Mouse (Mus musculus): Measurements from ENCODE around the gene Tor1b. TPM values are rescaled to one million over a fixed set of nuclear protein-coding genes. Genes with fewer than 3 reads are reported as not detected.

Tor1b gene
- polyA plus RNA-seq, 2 experiments: 39.6 to 45.3 TPM

DNA sequence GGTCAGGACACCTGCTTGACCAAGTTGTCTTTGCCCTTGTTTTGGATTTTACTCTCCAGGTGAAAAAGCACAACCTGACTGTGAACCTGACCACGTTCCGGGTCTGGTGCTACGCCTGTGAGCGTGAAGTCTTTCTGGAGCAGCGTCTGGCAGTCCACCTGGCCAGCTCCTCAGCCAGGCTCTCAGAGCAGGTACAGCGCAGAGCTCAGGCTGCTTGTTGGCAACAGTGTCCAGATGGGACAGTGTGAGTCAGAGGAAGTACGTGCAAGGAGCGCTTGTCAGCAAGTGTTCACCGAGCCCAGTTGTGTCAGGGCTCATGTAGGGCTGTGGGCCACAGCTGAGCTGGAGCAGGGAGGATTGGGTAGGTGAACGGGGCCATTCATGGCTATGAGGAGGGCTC lies 50.1 kb downstream of the Tor1b start:
- no peak for TF ChIP-seq POLR2A (IDR thresholded peaks at IDR 0.05; ENCODE audit: borderline replicate concordance, extremely low read depth, insufficient read depth, insufficient read length)
- H3K4me1 ChIP-seq (ENCODE audit: control insufficient read depth, insufficient read depth, low read length): no peaks in the 10 kb centered on the region
- no peaks in the 10 kb centered on the region for H3K9me3 ChIP-seq (ENCODE audit: control insufficient read depth, low read length)
- 91% methylated on average over 10 of the region's 10 CpGs for WGBS
- peaks cover 45% of the 10 kb centered on the region for H3K36me3 ChIP-seq (ENCODE audit: control insufficient read depth, insufficient read depth, low read length)
- no peak overlapping the region for H3K4me2 ChIP-seq (replicated peaks; ENCODE audit: low read depth, low read length, severe bottlenecking)
- DNase-seq (ENCODE audit: low spot score) (no peak), ATAC-seq (ENCODE audit: low FRiP score, low read depth) (no peak)
- no peak overlapping the region for H3K4me3 ChIP-seq (replicated peaks; ENCODE audit: low read length)
- H3K27me3 ChIP-seq (ENCODE audit: control insufficient read depth, insufficient read depth, low read length): no peaks in the 10 kb centered on the region
- no peak overlapping the region for H3K27ac ChIP-seq (replicated peaks; ENCODE audit: low read depth, low read length)
- H3K9ac ChIP-seq (ENCODE audit: low read depth, low read length, severe bottlenecking): no peak overlapping the region

- Histone ChIP-seq H3K9ac (ENCODE audit: low read depth, low read length, severe bottlenecking) (no peak overlapping the region), H3K4me2 (replicated peaks; ENCODE audit: low read depth, low read length, severe bottlenecking) (no peak overlapping the region), H3K36me3 (ENCODE audit: control insufficient read depth, insufficient read depth, low read length) (peaks cover 50% of the 10 kb centered on the region), H3K27ac (replicated peaks; ENCODE audit: low read depth, low read length) (no peak overlapping the region), H3K4me3 (replicated peaks; ENCODE audit: low read length) (no peak overlapping the region), H3K27me3 (ENCODE audit: control insufficient read depth, insufficient read depth, low read length) (no peaks in the 10 kb centered on the region), H3K9me3 (ENCODE audit: control insufficient read depth, low read length) (no peaks in the 10 kb centered on the region), H3K4me1 (ENCODE audit: control insufficient read depth, insufficient read depth, low read length) (no peaks in the 10 kb centered on the region)
- no peak for TF ChIP-seq POLR2A (IDR thresholded peaks at IDR 0.05; ENCODE audit: borderline replicate concordance, extremely low read depth, insufficient read depth, insufficient read length)
- ATAC-seq (ENCODE audit: low FRiP score, low read depth) (no peak), DNase-seq (ENCODE audit: low spot score) (no peak)
- WGBS: 56% methylated on average over 2 of the region's 2 CpGs
Observed at GRCm38 (mm10) chr2:31005453-31005852, 52.7 kb downstream of the Tor1b start.

- Histone ChIP-seq H3K4me3 (replicated peaks; ENCODE audit: low read length) (no peak overlapping the region), H3K36me3 (ENCODE audit: control insufficient read depth, insufficient read depth, low read length) (peaks cover 54% of the 10 kb centered on the region), H3K4me1 (ENCODE audit: control insufficient read depth, insufficient read depth, low read length) (no peaks in the 10 kb centered on the region), H3K27ac (replicated peaks; ENCODE audit: low read depth, low read length) (no peak overlapping the region; the same call in 1 of the 2 replicates), H3K9ac (ENCODE audit: low read depth, low read length, severe bottlenecking) (no peak overlapping the region), H3K4me2 (replicated peaks; ENCODE audit: low read depth, low read length, severe bottlenecking) (no peak overlapping the region), H3K9me3 (ENCODE audit: control insufficient read depth, low read length) (no peaks in the 10 kb centered on the region), H3K27me3 (ENCODE audit: control insufficient read depth, insufficient read depth, low read length) (no peaks in the 10 kb centered on the region)
- 79% methylated on average over 5 of the region's 5 CpGs for WGBS
- no peak for TF ChIP-seq POLR2A (IDR thresholded peaks at IDR 0.05; ENCODE audit: borderline replicate concordance, extremely low read depth, insufficient read depth, insufficient read length)
- no peak for DNase-seq (ENCODE audit: low spot score)
- peak; percentile 51; the same call in 1 of the 2 replicates for ATAC-seq (ENCODE audit: low FRiP score, low read depth)
Observed at GRCm38 (mm10) chr2:31006434-31006833, 53.7 kb downstream of the Tor1b start.

DNA sequence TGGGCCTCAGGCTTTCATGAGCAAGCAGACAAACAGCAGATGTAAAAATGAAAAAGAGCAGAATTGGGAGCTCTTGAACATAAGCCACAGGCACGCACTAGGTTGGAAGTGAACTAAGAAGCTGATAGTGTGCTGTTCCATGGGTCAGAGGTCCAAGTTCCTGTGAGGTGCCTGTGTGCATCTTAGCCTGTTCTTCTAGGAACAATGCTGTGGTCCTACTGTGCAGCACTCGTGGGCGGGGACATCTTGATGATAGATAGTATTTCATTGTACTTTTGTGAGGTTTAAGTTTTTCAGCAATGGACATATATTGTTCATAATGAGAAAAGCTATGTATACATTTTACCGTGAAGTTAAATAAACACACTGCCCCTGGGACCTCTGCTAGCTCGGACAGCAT lies 54.4 kb downstream of the Tor1b start:
- H3K9me3 ChIP-seq (ENCODE audit: control insufficient read depth, low read length): no peaks in the 10 kb centered on the region
- no peak overlapping the region for H3K4me2 ChIP-seq (replicated peaks; ENCODE audit: low read depth, low read length, severe bottlenecking)
- no peaks in the 10 kb centered on the region for H3K4me1 ChIP-seq (ENCODE audit: control insufficient read depth, insufficient read depth, low read length)
- no peak overlapping the region for H3K4me3 ChIP-seq (replicated peaks; ENCODE audit: low read length)
- no peaks in the 10 kb centered on the region for H3K27me3 ChIP-seq (ENCODE audit: control insufficient read depth, insufficient read depth, low read length)
- DNase-seq (ENCODE audit: low spot score) (no peak), ATAC-seq (ENCODE audit: low FRiP score, low read depth) (no peak)
- WGBS: 82% methylated on average over 5 of the region's 5 CpGs
- no peak overlapping the region for H3K9ac ChIP-seq (ENCODE audit: low read depth, low read length, severe bottlenecking)
- TF ChIP-seq POLR2A (IDR thresholded peaks at IDR 0.05; ENCODE audit: borderline replicate concordance, extremely low read depth, insufficient read depth, insufficient read length): no peak
- H3K36me3 ChIP-seq (ENCODE audit: control insufficient read depth, insufficient read depth, low read length): peaks cover 49% of the 10 kb centered on the region
- H3K27ac ChIP-seq (replicated peaks; ENCODE audit: low read depth, low read length): no peak overlapping the region

Other genes starting within 250 kb of the Tor1b start
- gene 1700001O22Rik, start 149.3 kb upstream of the Tor1b start, polyA plus RNA-seq (2012; rRNA removed): 3.3 and 3.4 TPM in 2 replicates
- gene 1700001O22Rik, start 149.3 kb upstream of the Tor1b start, polyA plus RNA-seq (2014; fragmentation: Nextera tagmentation; extraction: Ambion mirVana): 2.7 and 3.4 TPM in 2 replicates
- 59.5 and 66.8 TPM in 2 replicates for gene Ntmt1, start 145.1 kb upstream of the Tor1b start, polyA plus RNA-seq (2012; rRNA removed)
- gene Ntmt1, start 145.1 kb upstream of the Tor1b start, polyA plus RNA-seq (2014; fragmentation: Nextera tagmentation; extraction: Ambion mirVana): 84.2 and 91.0 TPM in 2 replicates
- gene Asb6, start 122.6 kb upstream of the Tor1b start, polyA plus RNA-seq (2012; rRNA removed): 36.8 and 48.7 TPM in 2 replicates
- 29.5 and 31.8 TPM in 2 replicates for gene Asb6, start 122.6 kb upstream of the Tor1b start, polyA plus RNA-seq (2014; fragmentation: Nextera tagmentation; extraction: Ambion mirVana)
- 176 and 268 TPM in 2 replicates for gene Prrx2, start 118.0 kb upstream of the Tor1b start, polyA plus RNA-seq (2012; rRNA removed)
- gene Prrx2, start 118.0 kb upstream of the Tor1b start, polyA plus RNA-seq (2014; fragmentation: Nextera tagmentation; extraction: Ambion mirVana): 93.1 and 112 TPM in 2 replicates
- gene Ptges, start 23.1 kb upstream of the Tor1b start, polyA plus RNA-seq (2012; rRNA removed): 16.4 and 22.7 TPM in 2 replicates
- 17.8 and 20.5 TPM in 2 replicates for gene Ptges, start 23.1 kb upstream of the Tor1b start, polyA plus RNA-seq (2014; fragmentation: Nextera tagmentation; extraction: Ambion mirVana)
- gene Tor1a, start 15.0 kb downstream of the Tor1b start, polyA plus RNA-seq (2012; rRNA removed): 66.6 and 67.1 TPM in 2 replicates
- gene Tor1a, start 15.0 kb downstream of the Tor1b start, polyA plus RNA-seq (2014; fragmentation: Nextera tagmentation; extraction: Ambion mirVana): 70.6 and 75.5 TPM in 2 replicates
- 46.7 and 65.1 TPM in 2 replicates for gene BC005624, start 29.2 kb downstream of the Tor1b start, polyA plus RNA-seq (2012; rRNA removed)
- 46.5 and 52.8 TPM in 2 replicates for gene BC005624, start 29.2 kb downstream of the Tor1b start, polyA plus RNA-seq (2014; fragmentation: Nextera tagmentation; extraction: Ambion mirVana)
- 21.5 and 22.7 TPM in 2 replicates for gene Usp20, start 29.3 kb downstream of the Tor1b start, polyA plus RNA-seq (2012; rRNA removed)
- 19.0 and 19.4 TPM in 2 replicates for gene Usp20, start 29.3 kb downstream of the Tor1b start, polyA plus RNA-seq (2014; fragmentation: Nextera tagmentation; extraction: Ambion mirVana)
- gene Fnbp1, start 189.0 kb downstream of the Tor1b start, polyA plus RNA-seq (2012; rRNA removed): 40.8 and 41.5 TPM in 2 replicates
- gene Fnbp1, start 189.0 kb downstream of the Tor1b start, polyA plus RNA-seq (2014; fragmentation: Nextera tagmentation; extraction: Ambion mirVana): 25.6 and 26.6 TPM in 2 replicates
- gene Gpr107, start 199.4 kb downstream of the Tor1b start, polyA plus RNA-seq (2012; rRNA removed): 34.5 and 37.0 TPM in 2 replicates
- gene Gpr107, start 199.4 kb downstream of the Tor1b start, polyA plus RNA-seq (2014; fragmentation: Nextera tagmentation; extraction: Ambion mirVana): 25.1 and 28.6 TPM in 2 replicates